Mouse (Mus musculus) heart, postnatal 10 days (tissue): ENCODE data around the gene Sorcs3. TPM values are rescaled to one million over a fixed set of nuclear protein-coding genes. Genes with fewer than 3 reads are reported as not detected.

Source experiments
- DNase-seq, 2 experiments: peaks; one replicate each; pipeline ENCODE4 v3.0.0; 2021
- intact Hi-C: fragments of 180-260 bp; cut with DNase I; formaldehyde crosslinking; loops from one replicate; pipeline ENCODE4 v1.15.1; 2025
- total RNA-seq, 2 experiments: library from RNA; stranded (reverse); gene quantifications; 2 replicates each; pipeline ENCODE4 v1.2.3; 2021

Gene Sorcs3
- total RNA-seq, 2 experiments from 2014 or later, result 0.07 TPM

DNA sequence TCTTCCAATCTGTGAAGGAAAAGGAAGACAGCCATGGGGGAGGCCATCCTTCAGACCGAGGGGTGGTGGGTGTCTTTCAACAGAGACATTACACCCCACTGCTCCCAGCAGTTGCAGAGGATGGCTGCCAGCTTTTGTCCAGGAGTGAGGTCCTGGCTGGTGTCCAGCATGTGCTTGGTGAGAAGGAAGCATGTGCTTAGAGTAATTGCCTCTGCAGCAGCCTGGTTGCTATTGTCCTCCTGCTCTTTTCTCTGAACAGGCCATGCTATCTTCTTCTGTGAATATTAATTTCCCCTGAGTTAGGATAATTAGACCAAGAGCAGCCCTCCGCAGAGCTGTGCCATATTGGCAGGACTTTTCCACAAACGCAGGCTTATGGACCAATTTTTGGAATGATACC is 476.7 kb downstream of the Sorcs3 start:
- intact Hi-C loops, result no loop called here
- peak; percentile 17 to 22 for DNase-seq

DNA sequence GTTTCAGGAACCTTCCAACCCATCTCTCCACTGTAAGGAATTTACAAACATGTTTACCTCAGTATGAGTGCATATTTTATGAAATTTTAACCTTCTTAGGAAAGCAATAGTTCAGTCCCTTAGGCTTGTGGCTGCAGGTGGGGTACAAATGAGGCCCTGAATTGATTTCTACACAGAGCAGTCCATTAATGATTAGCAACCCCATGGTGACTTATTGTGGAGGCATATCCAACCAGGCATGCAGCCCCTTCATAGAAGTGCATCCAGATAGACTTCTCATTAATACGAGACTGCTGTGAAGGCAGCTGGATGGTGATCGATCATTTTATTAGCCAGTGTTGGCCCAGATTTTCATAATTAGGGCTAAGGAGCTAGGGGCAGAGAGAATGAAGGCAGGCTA is 480.5 kb downstream of the Sorcs3 start:
- intact Hi-C loops, result no loop called here

DNA sequence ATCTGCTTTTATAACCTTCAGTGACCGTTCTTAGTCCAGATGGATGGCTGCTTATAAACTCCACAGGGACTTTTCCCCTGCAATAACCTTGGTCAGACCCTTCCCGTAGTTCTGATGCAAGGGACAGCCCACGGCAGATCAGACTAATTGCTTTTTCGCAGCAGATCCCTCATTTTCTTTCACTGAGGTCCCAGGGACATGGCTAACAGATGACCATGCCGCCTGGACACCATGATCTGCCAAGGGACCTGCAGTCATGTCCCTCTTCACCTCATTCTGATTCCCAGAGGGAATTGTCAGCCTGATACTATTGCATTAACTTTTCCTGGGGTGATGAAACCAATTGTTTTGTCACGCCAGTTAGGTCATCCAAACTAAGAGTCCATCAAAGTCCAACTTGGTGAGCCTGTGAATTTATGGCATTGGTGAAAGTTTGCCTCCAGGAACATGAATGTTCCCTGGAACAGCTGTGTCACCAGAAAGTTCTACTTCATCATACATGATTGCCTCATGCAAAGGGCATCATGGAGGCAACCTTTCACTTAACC is 494.4 kb downstream of the Sorcs3 start:
- DNase-seq, result no peak
- intact Hi-C loops, result no loop called here

More for the DNA sequence above, 480.5 kb downstream of the Sorcs3 start:
- DNase-seq, result no peak

DNA sequence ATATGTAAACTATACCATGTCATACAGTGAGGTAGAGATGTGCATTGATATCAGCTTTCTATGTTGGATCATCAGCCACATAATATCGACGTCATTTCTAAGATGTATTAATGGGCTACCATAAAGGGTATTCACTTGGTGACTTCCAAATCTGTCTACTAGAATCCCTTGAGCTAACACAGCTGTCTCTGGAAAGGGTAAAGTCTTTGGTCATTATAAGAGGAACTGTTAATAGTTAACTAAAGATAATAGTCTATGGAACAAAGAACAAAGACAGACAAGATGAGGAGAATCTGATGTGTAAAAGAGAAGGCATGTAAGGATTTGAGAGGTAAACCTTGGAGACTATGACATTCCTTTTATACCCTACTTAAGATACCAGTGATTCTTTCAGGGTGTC is 497.9 kb downstream of the Sorcs3 start:
- intact Hi-C loops, result no loop called here
- no peak for DNase-seq

DNA sequence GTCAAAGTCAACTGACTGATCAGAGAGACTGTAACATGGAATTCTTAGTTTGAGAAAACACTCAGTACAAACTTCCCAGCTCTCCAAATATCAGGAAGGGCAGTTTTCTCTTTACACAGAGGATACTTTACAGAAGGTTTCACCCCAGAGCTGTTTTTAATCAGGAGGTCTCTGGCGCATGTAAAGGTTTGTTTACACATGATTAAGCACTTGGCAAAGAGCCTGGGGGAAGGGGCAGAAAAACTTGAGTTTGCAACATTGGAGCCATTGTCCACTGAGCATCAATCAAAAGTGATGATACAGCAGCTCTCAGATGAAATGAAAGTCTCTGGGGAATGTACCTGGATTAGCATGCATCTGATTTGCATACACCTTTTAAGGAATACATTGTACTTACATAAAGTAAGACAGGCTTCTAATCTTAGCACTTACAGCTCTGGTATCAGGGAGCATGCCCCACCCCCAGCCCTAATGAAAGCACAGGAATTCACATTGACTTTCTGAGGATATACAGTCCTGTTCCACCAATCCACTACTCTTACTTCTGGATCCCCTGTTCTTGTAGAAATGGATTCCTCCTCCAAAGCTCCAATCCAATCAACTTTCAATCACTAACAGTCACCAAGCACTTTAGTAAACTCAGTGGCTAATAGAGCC is 500.6 kb downstream of the Sorcs3 start:
- intact Hi-C loops, result no loop called here
- DNase-seq, result no peak

DNA sequence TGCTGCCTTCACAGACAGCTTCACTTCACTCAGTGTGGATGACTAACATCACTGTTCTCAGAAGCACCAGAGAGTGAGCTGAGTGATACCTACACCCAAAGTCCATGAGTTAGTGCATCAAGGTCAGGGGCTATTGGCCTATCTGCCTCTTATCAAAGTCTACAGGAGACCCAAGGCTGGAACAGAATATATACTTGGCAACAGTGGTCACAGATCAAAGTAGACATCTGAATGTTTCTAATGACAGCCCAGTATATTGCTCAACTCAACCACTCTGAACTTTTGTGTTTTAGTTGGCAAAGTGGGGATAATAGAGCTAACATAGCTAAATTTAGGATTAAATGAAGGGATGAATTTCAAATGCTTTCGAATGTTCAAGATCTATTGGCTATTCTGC is 501.1 kb downstream of the Sorcs3 start:
- intact Hi-C loops, result no loop called here
- DNase-seq, result no peak

DNA sequence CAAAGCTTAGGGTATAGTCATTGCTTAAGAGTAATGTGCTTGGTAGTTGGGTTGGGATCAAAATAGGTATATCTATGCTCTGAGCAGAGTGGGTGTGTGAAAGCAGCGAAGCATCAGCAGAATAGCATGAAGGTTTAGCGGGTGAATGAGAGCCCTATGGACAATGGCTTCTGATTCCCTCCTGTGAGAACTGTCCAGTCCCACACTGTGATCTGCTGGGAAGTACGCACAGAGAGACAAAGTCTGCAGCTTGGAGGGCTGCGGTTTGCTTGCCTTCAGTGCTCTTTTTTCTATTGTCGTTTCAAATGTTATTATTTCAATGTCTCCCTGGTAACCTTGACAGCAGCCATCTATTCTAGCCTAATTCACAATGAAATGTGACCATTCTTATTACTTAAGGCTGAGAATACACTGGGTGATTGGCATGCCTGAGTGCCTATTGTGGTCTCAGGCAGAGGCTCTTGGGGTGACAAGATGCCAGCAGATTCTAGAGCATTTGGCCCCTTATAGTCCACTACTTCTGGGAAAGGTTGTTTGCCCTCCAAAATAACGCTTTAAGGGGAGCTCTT is 520.1 kb downstream of the Sorcs3 start:
- intact Hi-C loops, result no loop called here

DNA sequence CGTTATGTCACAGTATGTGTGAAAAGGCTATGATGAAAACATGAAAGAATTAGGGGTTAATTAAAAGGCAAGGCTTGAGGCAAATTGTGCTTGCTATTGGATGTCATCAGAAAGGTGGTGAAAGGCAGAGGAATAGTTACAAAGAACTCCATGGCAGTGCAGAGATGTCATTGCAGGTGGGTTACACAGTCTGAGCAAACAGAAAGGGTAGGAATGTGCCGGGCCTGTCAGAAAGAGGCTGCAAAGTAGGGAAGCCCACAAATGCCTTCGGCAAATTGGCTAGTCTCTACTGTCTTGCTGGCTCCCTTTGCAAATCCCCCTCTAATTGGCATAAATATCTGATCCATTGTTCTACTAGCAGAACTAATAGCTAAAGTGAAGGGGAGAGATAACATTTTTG is 521.2 kb downstream of the Sorcs3 start:
- intact Hi-C loops, result no loop called here
- DNase-seq, result no peak

More for the DNA sequence above, 520.1 kb downstream of the Sorcs3 start:
- no peak for DNase-seq

DNA sequence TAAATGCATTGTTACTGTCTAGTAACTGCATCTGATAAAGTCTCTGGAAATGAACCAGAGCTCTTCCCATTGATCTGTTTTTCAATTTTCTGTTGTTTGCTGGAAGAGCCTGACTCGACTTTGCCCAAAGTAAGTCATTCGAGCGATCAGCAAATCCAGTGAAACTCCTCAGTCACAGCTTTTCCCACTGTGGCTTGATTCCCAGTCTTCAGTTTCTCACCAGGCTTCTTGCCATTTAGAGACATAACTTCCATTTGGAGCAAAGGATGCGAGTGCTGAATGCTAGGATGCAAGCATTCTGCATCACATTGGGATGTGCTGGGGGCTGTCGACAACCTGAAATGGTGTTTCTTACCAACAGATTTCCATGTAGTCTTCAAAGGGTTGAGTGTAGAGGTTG is 521.8 kb downstream of the Sorcs3 start:
- DNase-seq, result no peak
- intact Hi-C loops, result no loop called here

DNA sequence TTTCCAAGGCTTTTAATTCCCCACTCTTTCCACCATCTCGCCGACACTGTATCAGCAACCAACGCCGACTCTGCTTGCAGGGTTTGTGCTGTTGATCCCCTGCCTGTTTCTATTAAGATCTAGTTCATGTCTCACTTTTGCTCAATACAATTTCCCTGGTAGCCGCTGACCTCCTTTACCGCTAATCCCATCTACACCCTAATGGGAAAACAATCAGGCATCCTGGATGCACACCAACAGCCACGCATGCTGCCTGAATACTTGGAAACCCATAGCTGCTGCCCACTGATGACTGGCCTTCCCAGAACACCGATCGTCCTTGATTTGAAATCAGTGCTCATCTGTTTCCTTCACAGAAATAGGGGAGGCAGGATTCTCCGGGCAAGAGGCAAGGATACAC is 525.9 kb downstream of the Sorcs3 start:
- intact Hi-C loops, result no loop called here

DNA sequence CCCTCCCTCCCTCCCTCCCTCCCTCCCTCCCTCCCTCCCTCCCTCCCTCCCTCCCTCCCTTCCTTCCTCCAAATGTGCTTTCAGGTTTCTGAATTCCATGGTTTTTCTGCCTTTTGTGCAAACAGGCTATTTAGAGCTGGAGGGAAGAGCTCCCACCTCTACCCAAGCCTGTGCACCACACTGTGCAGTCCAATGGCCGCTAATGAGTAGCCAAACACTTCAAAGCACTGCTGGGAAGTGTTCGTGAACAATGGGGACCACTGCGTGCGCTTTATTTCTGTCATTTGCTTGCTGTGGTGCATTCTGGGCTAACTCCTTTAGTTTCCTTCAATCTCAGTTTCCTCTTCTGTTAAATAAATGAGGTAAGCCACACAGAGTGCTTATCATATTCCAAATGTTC is 528.5 kb downstream of the Sorcs3 start:
- intact Hi-C loops, result no loop called here

More for the DNA sequence above, 525.9 kb downstream of the Sorcs3 start:
- DNase-seq, result no peak

DNA sequence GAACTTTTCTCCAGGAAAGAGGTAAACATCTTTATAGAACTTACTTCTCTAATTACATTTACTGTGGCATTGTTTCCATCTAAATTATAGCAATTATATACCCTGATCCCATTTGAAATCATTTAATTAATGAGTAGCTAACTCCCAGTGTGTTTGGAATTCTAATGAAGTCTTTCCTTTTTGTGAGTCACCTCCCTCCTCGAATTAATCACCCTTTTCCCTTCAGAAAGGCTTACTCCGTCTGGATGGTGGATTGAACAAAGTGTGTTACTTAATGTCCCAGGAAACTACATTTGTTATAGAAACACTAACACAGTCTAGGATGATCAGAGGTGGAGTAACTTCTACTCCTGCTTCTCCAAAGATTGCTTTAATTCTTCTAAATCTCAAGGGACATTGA is 531.7 kb downstream of the Sorcs3 start:
- DNase-seq, result no peak
- intact Hi-C loops, result no loop called here

More for the DNA sequence above, 528.5 kb downstream of the Sorcs3 start:
- DNase-seq, result no peak

DNA sequence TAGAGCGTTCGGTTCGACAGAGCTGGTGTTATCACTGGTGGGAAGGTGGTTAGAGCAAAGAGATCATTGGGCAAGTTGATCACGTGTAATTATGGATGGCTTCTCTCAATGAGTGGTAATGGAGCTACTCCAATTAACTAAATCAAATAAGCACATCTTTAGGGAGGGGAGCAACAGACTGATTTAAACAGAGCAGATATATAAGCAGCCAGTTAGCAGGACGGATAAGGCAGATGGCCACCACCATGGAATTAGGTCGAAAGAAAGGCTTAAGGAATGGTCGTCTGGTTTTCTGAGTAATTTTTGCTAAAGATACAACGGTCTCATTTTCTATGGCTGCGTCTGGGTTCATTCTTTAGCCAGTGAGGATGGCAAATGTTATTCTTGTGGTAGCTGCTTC is 549.3 kb downstream of the Sorcs3 start:
- intact Hi-C loops, result no loop called here

DNA sequence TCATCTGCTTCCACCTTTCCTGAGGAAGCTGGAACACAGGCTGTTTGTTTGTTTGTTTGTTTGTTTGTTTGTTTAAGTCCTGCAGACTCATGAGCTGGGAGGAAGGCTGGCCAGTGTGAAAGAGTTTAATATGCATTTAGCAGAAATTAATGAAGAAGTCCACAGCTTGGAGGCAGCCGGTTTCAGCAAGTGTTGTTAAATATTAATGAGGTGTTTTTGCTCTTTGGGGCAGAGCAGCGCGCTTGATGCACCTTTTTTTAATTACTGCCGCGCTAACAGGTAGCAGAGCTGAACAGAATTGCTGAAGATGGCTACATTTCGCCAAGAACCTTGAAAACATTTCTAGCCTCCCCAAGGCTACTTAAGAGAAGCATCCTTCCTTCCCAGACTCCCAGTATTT is 551.0 kb downstream of the Sorcs3 start:
- DNase-seq, result no peak
- intact Hi-C loops, result no loop called here

More for the DNA sequence above, 549.3 kb downstream of the Sorcs3 start:
- no peak for DNase-seq

DNA sequence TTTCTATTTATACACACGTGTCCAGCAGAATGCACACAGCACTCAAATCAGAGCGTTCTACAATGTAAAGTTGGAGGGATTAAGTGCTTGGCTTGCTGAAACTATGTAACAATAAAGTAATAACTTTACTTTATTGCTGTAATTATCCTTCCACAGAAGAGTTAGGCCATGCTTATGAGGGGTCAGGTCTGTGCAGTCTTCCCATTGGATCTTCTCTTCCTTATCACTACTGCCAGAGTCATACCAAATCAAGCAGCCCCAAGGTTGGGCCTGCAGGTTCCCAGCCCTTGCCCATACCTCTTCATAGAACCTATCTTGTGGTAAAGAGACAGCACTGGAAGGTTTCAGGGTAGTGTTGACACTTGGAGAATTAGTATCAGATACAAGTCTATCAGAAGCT is 560.7 kb downstream of the Sorcs3 start:
- DNase-seq, result no peak

DNA sequence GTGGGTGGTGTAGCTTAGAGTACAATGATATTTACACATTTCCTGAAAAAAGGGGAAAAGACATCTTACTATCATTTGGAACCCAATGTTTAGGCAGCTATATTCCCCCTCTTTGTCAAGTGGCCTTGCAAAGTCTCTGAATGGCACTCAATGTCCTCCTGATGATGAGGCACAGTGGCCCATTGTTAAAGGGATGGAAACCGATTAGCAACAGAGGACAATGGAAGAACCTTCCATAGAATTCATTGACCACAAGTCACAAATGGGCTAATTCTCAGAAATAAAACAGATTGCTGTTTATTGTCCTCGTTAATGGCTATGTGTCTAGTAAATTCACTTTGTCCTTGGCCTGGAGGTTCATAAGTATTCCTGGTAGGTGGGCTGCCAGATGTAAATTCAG is 565.7 kb downstream of the Sorcs3 start:
- intact Hi-C loops, result no loop called here
- no peak for DNase-seq

More for the DNA sequence above, 560.7 kb downstream of the Sorcs3 start:
- intact Hi-C loops, result no loop called here

DNA sequence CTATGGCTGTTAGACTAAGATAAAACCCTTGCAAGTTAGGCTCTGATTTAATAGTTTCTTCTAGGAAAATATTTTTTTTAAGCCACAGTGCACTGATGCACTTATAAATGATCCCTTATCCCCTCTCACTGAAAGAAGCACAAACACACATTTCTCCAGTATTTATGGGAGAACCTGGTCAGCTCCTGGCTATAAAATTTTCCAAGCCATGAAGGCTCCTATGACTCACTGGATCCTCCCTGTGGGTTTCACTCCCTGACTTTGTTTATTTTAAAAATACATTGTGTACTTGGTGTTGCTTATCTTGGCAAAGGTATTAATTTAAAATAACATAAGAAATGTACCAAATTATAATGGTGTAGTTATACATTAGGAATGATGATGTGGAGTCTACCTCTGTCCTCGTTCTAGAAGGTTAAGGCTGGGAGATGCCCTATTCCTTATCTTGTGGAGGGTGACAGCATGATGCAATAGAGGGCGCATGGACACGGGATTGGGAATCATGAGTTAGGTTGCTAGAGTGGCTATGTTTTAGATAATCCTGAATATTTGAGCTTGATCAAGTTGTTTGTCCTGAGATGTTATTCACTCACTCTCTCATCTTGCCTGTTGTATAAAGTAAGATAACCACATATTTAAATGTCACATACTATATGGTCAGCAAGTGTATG is 573.4 kb downstream of the Sorcs3 start:
- intact Hi-C loops, result no loop called here
- no peak for DNase-seq

DNA sequence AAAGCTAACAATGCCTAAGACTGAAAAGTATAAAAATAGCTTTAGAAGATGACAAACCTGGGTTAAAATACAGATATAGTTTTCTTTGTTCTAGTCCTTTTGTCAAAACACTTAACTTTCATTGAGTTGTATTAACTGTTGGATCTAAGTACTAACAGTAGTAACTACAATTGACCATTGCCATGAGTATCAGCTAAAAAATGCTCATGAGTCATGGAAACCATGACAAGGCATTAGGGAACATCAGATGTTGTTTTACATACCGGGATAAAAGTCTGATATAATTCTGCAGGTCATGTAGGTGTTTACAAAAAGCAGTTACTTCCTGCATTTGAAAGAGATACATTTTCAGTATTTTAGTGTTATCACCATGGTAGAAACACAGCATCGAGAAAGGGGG is 575.0 kb downstream of the Sorcs3 start:
- intact Hi-C loops, result no loop called here
- DNase-seq, result no peak

DNA sequence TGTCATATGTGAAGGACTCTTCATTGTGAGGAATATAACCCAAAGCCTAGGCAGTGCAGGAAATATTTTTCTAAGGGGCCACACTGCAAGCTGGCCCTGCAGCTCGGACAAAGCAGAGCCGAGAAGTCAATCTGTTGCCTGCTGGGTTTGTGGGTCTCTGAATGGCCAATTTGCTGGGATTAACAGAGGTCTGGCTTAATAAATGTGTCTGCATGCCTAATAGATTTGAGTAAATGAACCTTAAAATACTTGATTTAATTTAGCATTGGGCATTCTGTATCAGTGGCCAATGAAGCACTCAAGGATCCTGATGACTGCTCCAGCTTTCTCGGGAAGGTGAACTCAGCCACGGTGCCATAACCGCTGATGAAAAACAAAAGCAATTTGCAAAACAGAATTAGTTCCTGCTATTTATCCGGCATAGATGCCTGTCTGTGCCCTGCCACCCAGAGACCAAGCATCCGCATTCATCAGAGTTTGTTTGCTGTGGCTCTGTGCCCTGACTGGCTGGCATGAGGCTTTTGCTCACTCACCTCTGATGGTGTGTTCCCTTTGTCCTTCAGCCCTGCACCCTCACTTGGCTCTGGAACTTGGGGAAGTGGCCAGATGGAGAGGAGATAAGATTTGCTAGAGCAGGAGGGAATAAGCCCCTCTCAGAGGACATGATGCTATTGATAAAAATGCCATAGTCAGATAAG is 576.3 kb downstream of the Sorcs3 start:
- intact Hi-C loops, result no loop called here
- peak; percentile 7 for DNase-seq

DNA sequence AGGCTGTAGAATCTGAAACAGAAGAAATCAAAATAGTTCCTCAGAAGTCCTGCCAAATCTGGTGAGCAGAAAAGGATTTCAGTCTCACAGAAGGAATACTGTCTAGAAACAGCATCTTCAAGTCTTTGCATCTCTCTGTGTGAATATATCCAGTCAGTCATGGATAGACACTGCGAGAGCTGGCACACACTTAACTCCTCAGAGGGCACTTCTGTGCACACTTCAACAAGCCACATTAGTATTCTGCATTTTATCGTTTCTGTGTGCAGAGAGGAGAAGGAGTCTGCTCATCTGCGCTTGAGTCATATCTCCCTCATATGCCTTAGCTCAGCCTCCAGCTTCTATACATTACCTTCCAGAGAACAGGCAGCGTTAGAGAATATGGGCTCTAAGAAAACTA is 581.4 kb downstream of the Sorcs3 start:
- no peak for DNase-seq
- intact Hi-C loops, result no loop called here

DNA sequence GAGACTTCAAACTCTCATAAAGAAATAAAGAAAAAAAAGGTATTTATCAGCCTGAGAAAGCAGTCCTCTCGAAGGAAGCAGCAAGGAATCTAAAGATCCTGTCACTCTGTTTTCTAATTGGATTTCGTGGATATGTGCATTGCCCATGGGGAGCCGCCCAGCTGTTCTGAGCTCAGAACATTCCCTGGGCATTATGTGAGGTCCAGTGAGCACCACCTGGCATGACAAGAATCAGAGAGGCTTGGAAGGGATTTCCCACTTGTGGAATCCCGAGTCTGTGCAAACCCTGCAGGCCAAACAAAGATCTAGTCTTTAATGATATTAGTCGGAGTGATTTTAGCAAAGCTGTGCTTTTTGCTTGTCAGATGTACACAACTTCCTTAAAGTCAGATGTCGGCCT is 598.7 kb downstream of the Sorcs3 start:
- no peak for DNase-seq
- intact Hi-C loops, result no loop called here
